Mouse (Mus musculus): ENCODE measurements at regions not wholly inside any gene's neighbourhood (a gene's known extent, or its start where the extent isn't known, plus 50 kb on each side); places are given as distances from the start of the nearest gene placed in this dataset.

GRCm38 (mm10) chr2:45356558-45357170 is 239.5 kb upstream of the Zeb2 start:
- H3K36me3 ChIP-seq (ENCODE audit: inconsistent target) = no peaks in the 10 kb centered on the region
- no peaks in the 10 kb centered on the region for H3K79me2 ChIP-seq (ENCODE audit: inconsistent target)
- no peak overlapping the region for H3K4me3 ChIP-seq (ENCODE audit: inconsistent target)
- no peak overlapping the region for H3K27ac ChIP-seq
- 97% methylated on average over 8 of the region's 8 CpGs for WGBS (ENCODE audit: missing documents)

DNA sequence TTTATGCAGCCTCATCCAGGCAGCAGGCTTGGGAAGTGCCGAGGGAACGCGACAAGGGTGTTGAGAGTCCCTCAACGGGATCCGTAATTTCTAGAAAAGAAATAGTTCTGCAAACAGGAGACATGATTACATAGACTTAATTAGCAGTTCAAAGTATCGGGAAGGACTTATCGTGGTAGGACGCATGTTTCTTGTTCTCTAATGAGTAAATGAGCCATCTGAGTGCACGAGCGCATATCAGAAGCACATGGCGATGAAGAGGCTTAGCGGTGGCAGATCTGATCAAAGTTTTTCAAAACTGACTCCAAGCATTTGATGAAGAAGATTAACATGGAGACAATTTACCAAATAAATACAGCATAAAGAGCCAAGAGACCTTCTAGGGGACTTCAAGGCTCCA is 238.8 kb upstream of the Zeb2 start:
- H3K27ac ChIP-seq = no peak overlapping the region
- no peak overlapping the region for H3K4me3 ChIP-seq (ENCODE audit: inconsistent target)
- WGBS (ENCODE audit: missing documents) = 96% methylated on average over 12 of the region's 12 CpGs
- H3K79me2 ChIP-seq (ENCODE audit: inconsistent target) = no peaks in the 10 kb centered on the region
- H3K36me3 ChIP-seq (ENCODE audit: inconsistent target) = no peaks in the 10 kb centered on the region

DNA sequence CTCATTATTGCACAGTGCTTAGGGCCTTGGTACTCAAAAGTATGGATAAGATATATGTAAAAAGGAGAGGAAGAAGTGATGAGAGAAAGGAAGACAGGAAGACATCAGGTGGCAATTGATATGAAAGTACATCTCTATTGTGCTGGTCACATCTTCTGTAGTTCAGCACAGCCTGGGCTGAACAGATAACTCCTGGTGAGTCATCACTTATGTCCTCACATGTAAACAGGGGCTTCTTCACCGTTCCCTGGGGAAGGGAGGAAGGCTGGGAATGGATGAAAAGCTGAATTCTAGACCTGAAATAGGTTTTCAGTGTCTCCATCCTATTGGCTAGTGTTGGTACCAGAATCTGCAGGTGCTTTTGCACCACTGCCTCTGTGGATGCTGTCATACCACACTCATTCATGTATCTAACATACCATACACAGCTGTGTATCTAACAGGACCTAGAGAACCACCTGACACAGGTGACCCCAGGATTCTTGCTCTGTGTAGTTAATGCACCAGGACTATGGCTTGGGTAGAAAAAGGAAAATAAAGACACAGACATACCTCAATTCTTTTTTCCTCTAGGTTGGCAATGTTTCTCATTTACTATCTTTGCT is 234.4 kb upstream of the Zeb2 start:
- H3K36me3 ChIP-seq (ENCODE audit: inconsistent target) = no peaks in the 10 kb centered on the region
- no peaks in the 10 kb centered on the region for H3K79me2 ChIP-seq (ENCODE audit: inconsistent target)
- no peak overlapping the region for H3K27ac ChIP-seq
- 56% methylated on average over 1 of the region's 1 CpGs for WGBS (ENCODE audit: missing documents)
- no peak overlapping the region for H3K4me3 ChIP-seq (ENCODE audit: inconsistent target)

GRCm38 (mm10) chr2:45346358-45346757 is 229.2 kb upstream of the Zeb2 start:
- Histone ChIP-seq H3K79me2 (ENCODE audit: inconsistent target) (no peaks in the 10 kb centered on the region), H3K4me3 (ENCODE audit: inconsistent target) (no peak overlapping the region), H3K27ac (no peak overlapping the region), H3K36me3 (ENCODE audit: inconsistent target) (no peaks in the 10 kb centered on the region)
- 73% methylated on average over 5 of the region's 5 CpGs for WGBS (ENCODE audit: missing documents)

DNA sequence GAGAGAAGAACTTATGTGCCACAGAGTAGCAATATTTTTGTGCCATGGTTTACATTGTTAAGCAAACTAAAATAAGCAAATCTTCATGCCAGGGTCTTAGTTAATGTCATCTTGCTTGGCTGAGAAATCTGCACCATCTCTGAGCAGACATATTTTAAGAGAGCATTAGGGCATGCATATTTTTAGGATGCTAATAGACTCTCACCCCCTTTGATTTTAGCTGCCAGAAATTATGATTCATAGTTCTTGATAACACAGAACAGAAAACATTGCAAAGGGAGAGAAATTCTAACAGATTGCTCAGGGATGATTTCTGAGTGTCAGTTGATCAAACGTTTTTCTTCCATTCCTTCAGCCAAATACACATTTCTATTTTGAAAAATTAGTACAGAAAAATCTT is 222.7 kb upstream of the Zeb2 start:
- 100% methylated on average over 1 of the region's 1 CpGs for WGBS (ENCODE audit: missing documents)

DNA sequence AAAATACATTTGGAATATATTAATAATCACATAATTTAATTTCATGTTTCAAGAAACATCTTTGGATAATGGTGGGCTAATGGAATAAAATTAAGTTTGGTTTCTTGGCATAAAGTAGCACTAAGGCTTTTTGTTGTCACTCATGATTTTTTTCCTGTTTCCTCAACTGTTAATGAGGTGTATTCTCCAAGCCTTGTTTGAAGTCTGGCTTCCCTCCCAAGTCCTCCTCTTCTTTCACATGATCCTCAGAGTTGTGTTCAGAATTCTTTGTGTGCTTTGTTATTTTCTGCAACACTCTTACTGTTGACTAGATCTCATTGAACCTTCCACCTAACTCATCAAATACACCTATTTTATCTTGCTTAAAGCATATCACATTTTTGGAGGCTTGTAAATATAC is 221.6 kb upstream of the Zeb2 start:
- Histone ChIP-seq H3K27ac (no peak overlapping the region), H3K4me3 (ENCODE audit: inconsistent target) (no peak overlapping the region), H3K36me3 (ENCODE audit: inconsistent target) (no peaks in the 10 kb centered on the region), H3K79me2 (ENCODE audit: inconsistent target) (no peaks in the 10 kb centered on the region)

More for the DNA sequence above, 222.7 kb upstream of the Zeb2 start:
- Histone ChIP-seq H3K36me3 (ENCODE audit: inconsistent target) (no peaks in the 10 kb centered on the region), H3K4me3 (ENCODE audit: inconsistent target) (no peak overlapping the region), H3K27ac (no peak overlapping the region), H3K79me2 (ENCODE audit: inconsistent target) (no peaks in the 10 kb centered on the region)

- no peak overlapping the region for H3K27ac ChIP-seq
- H3K4me3 ChIP-seq (ENCODE audit: inconsistent target) = no peak overlapping the region
- H3K36me3 ChIP-seq (ENCODE audit: inconsistent target) = no peaks in the 10 kb centered on the region
- 28% methylated on average over 4 of the region's 4 CpGs for WGBS (ENCODE audit: missing documents)
- no peaks in the 10 kb centered on the region for H3K79me2 ChIP-seq (ENCODE audit: inconsistent target)
Observed at GRCm38 (mm10) chr2:45316945-45317565, 199.9 kb upstream of the Zeb2 start.

- no peak overlapping the region for H3K27ac ChIP-seq
- no peaks in the 10 kb centered on the region; the same call in 1 of the 2 replicates for H3K36me3 ChIP-seq (ENCODE audit: inconsistent target)
- 97% methylated on average over 7 of the region's 7 CpGs for WGBS (ENCODE audit: missing documents)
- H3K4me3 ChIP-seq (ENCODE audit: inconsistent target) = no peak overlapping the region
- no peaks in the 10 kb centered on the region for H3K79me2 ChIP-seq (ENCODE audit: inconsistent target)
Observed at GRCm38 (mm10) chr2:45287530-45288009, 170.4 kb upstream of the Zeb2 start.

DNA sequence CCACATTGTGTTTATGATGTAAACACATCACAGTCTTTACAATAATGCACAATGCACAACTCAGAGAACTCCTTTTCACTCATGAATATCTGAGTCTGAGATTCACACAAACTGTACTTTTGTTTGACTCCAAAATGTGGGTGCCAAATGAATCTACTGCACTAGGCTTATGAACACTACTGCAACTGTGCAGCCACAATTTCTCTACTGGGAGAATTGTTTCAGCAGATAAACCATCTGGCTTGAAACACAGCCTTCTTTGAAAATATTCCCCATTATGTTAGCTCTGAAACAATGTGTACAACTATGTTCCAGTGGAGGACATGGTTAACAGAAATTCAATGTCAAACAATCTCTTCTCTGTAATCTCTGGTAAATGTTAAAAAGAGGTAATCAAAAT is 166.6 kb upstream of the Zeb2 start:
- no peak overlapping the region for H3K27ac ChIP-seq
- H3K4me3 ChIP-seq (ENCODE audit: inconsistent target) = no peak overlapping the region
- H3K36me3 ChIP-seq (ENCODE audit: inconsistent target) = no peaks in the 10 kb centered on the region; the same call in 1 of the 2 replicates
- no peaks in the 10 kb centered on the region for H3K79me2 ChIP-seq (ENCODE audit: inconsistent target)

- Histone ChIP-seq H3K4me3 (ENCODE audit: inconsistent target) (no peak overlapping the region), H3K27ac (peak overlapping the region; percentile 96), H3K79me2 (ENCODE audit: inconsistent target) (peaks cover 5% of the 10 kb centered on the region; the same call in 1 of the 2 replicates), H3K36me3 (ENCODE audit: inconsistent target) (no peaks in the 10 kb centered on the region; the same call in 1 of the 2 replicates)
- WGBS (ENCODE audit: missing documents) = 5% methylated on average over 4 of the region's 4 CpGs
Observed at GRCm38 (mm10) chr2:45279490-45279889, 162.3 kb upstream of the Zeb2 start.

GRCm38 (mm10) chr2:45277602-45278001 is 160.4 kb upstream of the Zeb2 start:
- 53% methylated on average over 2 of the region's 2 CpGs for WGBS (ENCODE audit: missing documents)

DNA sequence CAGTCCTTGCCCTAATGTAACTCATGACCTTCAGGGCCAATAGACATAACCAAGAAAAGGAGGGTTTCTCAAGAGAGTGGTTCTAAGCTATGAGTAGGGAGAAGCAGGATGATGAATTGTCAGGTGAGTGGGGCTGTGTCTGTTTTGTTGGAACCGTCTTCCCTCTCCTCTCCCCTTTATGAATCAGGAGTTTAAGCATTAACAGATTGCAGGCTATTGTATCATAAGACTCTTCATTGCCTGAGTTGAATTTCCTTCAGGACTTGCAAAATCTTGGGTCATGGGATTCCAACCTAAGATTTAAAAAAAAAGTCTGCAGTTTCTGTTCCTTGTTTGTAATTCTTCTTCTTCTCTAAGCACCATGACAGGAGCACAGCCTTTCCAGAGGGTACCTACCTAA is 159.5 kb upstream of the Zeb2 start:
- no peak overlapping the region for H3K4me3 ChIP-seq (ENCODE audit: inconsistent target)
- 0% methylated on average over 1 of the region's 1 CpGs for WGBS (ENCODE audit: missing documents)
- peaks cover 22% of the 10 kb centered on the region; the same call in 1 of the 2 replicates for H3K79me2 ChIP-seq (ENCODE audit: inconsistent target)
- peak overlapping the region; percentile 96 for H3K27ac ChIP-seq
- no peaks in the 10 kb centered on the region for H3K36me3 ChIP-seq (ENCODE audit: inconsistent target)

More at GRCm38 (mm10) chr2:45277602-45278001, 160.4 kb upstream of the Zeb2 start:
- H3K27ac ChIP-seq = peak overlapping the region; percentile 96
- H3K4me3 ChIP-seq (ENCODE audit: inconsistent target) = no peak overlapping the region; the same call in 1 of the 2 replicates
- H3K36me3 ChIP-seq (ENCODE audit: inconsistent target) = no peaks in the 10 kb centered on the region
- H3K79me2 ChIP-seq (ENCODE audit: inconsistent target) = peaks cover 14% of the 10 kb centered on the region; the same call in 1 of the 2 replicates

DNA sequence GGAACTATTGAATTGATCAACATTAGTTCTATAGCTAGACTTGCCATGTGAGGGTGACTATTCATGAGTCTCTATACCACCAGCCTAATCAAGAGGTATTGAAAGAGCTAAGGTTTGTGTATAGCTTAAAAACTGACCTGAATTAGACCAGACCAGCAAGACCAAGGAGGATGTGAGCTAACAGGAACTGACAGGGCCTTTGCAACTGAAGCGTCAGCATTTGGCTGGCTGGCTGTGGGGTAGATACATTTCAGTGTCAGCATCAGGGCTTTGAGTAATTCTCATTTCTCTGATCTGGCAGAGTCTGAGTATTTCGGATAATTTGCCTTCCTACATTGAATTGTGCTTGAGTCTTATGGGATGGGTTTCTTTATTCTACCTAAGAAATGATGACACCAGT is 152.8 kb upstream of the Zeb2 start:
- Histone ChIP-seq H3K27ac (peak overlapping the region; percentile 90), H3K79me2 (ENCODE audit: inconsistent target) (peaks cover 25% of the 10 kb centered on the region; the same call in 1 of the 2 replicates), H3K36me3 (ENCODE audit: inconsistent target) (no peaks in the 10 kb centered on the region), H3K4me3 (ENCODE audit: inconsistent target) (no peak overlapping the region)
- WGBS (ENCODE audit: missing documents) = 33% methylated on average over 2 of the region's 2 CpGs

DNA sequence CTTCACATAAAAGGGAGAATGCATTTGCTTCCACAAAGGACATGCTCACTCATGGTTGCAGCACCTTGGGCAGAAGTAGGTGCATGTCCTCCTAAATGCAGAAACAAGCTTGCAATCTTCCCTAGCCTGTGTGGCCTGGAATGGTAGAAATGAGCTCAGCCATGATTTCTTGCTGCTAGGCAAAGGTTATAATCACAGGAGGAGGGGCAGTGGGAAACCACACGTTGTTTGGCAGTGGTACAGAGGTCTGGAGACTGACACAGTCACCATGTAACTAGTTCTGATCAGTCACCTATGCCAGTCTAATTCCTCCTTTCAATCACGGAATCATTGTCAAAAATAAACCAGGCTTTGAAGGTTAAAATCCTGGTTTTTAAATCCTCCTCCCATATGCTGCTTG is 148.6 kb upstream of the Zeb2 start:
- Histone ChIP-seq H3K36me3 (ENCODE audit: inconsistent target) (no peaks in the 10 kb centered on the region), H3K27ac (peak overlapping the region; percentile 27; the same call in 1 of the 2 replicates), H3K4me3 (ENCODE audit: inconsistent target) (no peak overlapping the region), H3K79me2 (ENCODE audit: inconsistent target) (peaks cover 9% of the 10 kb centered on the region; the same call in 1 of the 2 replicates)
- 38% methylated on average over 2 of the region's 2 CpGs for WGBS (ENCODE audit: missing documents)

GRCm38 (mm10) chr2:45261949-45262348 is 144.8 kb upstream of the Zeb2 start:
- Histone ChIP-seq H3K27ac (peak overlapping the region; percentile 92), H3K36me3 (ENCODE audit: inconsistent target) (no peaks in the 10 kb centered on the region), H3K4me3 (ENCODE audit: inconsistent target) (no peak overlapping the region), H3K79me2 (ENCODE audit: inconsistent target) (peaks cover 9% of the 10 kb centered on the region; the same call in 1 of the 2 replicates)
- 0% methylated on average over 3 of the region's 3 CpGs for WGBS (ENCODE audit: missing documents)

All from macrophage (primary cell).